Mouse (Mus musculus) neutrophil, adult 65 days (primary cell): ENCODE data around the gene Tppp. TPM values are rescaled to one million over a fixed set of nuclear protein-coding genes. Genes with fewer than 3 reads are reported as not detected.

Experiments used
- total RNA-seq: library from RNA; stranded (reverse); gene quantifications from 2 replicates; pipeline ENCODE4 v1.2.4, GENCODE M21; 2023

Tppp gene
- total RNA-seq: 2.3 TPM in 2 replicates

DNA sequence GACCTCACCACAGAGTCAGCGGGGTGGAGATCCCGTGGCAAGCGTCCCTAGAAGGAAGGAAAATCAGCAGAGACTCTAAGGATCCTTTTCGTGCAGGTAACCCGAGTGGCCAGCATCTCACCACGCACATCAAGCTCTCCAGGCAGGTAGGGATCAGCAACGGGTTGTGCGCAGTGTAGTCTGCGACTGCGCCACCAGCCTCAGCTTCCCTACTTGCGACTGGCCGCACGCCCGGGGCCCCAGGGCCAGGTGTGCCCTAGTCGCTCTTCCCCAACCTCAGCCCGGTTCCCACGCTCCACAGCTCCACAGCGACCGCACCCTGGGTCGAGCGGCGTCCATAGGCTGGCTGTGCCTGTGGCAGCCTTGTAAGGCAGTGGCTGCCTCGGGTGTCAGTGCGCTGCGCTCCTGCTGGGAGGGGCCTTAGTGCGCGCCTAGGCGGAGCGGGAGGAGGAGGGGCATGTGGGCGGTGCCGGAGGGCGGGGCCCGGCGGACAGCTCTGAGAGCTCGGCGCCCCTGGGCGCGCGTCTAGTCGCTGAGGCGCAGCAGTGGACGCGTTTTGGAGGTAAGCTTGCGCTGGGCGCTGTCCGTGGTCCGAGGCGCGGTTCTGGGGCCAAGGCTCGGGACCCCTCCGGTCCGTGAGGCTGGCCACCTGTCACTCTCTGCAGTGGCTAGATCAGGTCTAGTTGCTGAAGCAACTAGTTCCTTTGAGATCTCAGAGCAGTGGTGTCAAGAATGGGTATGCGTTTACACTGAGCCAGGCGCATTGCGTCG lies at the start of gene Tppp:
Gene Tppp (plus strand): TSS at position 460 of the 771 bp plus-strand sequence.

GRCm38 (mm10) chr13:73963551-73963950 lies 45.7 kb upstream of the Tppp start, which contains the start of gene Zdhhc11:
Zdhhc11 (plus strand) TSS chr13:73963851.

DNA sequence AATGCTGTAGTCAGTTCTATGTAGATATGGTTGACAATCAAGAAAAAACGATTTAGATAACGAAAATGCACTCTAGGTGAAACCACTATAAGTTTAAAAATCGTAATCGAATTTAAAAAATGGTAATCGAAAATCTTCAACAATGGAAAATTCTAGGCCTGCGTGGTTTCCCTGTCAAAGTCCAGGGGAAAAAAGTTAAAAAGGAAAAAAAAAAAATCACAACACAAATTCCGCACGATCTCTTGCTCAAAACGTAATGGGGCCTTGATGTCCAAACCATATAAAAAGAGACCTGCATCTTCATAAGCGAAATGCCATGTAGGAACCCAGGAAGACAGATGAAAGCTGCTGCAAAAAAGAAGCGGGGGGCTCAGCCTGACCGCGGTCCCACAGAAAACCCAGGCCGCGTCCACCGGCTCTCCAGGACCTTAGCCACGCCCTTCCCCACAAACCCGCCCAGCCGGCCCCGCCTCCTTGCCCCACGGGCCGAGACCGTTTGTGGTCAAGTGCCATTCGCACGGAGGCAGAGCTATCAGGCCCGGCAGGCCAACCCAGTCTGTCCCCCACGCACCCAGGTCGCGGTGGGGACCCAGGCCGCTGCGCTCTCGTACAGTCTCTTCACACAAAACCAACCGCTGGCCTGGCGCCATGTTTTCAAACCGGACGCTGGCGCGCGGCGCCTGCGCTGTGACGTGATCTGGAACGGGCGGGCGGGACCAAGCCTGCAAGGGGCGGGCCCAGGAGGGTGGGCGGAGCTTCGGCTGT lies 52.6 kb downstream of the Tppp start, which contains the start of gene Cep72:
Gene Cep72 (minus strand): TSS at position 687 of the 765 bp plus-strand sequence.

Other genes starting within 250 kb of the Tppp start
- not detected in 2 replicates for gene Nkd2, start 161.8 kb upstream of the Tppp start, total RNA-seq
- gene Trip13, start 71.6 kb upstream of the Tppp start, total RNA-seq: 5.9 and 7.1 TPM in 2 replicates
- 67.7 and 86.0 TPM in 2 replicates for gene Brd9, start 71.6 kb upstream of the Tppp start, total RNA-seq
- gene Zdhhc11, start 45.6 kb upstream of the Tppp start, total RNA-seq: not detected in 2 replicates
- 7.4 and 12.4 TPM in 2 replicates for gene Cep72, start 52.9 kb downstream of the Tppp start, total RNA-seq
- gene Slc9a3, start 112.0 kb downstream of the Tppp start, total RNA-seq: not detected in 2 replicates
- 36.2 and 44.6 TPM in 2 replicates for gene Exoc3, start 199.3 kb downstream of the Tppp start, total RNA-seq